Mouse (Mus musculus): ENCODE measurements around the gene Lpcat2b. TPM values are rescaled to one million over a fixed set of nuclear protein-coding genes. Genes with fewer than 3 reads are reported as not detected.

The Lpcat2b gene
- total and polyA plus RNA-seq, 2 experiments: not detected

GRCm38 (mm10) chr5:107403011-107403946, 28.1 kb upstream of the Lpcat2b start:
- TF ChIP-seq POLR2A (IDR thresholded peaks at IDR 0.05; ENCODE audit: extremely low read depth, insufficient read depth, low read length): no peak
- no peak for TF ChIP-seq CTCF (IDR thresholded peaks at IDR 0.05; ENCODE audit: low read depth, low read length)
- Histone ChIP-seq H3K36me3 (ENCODE audit: control insufficient read depth, insufficient read depth, low read length) (no peaks in the 10 kb centered on the region), H3K4me3 (ENCODE audit: insufficient read depth, low read depth, low read length) (peak overlapping the region; percentile 49), H3K27me3 (ENCODE audit: control insufficient read depth, insufficient read depth, low read length) (peaks cover 11% of the 10 kb centered on the region), H3K4me1 (ENCODE audit: control insufficient read depth, insufficient read depth, low read length) (no peaks in the 10 kb centered on the region), H3K79me2 (ENCODE audit: control insufficient read depth, insufficient read depth, low read length) (no peaks in the 10 kb centered on the region), H3K9ac (ENCODE audit: low read depth, low read length) (peak overlapping the region; percentile 32; the same call in 1 of the 2 replicates), H3K27ac (replicated peaks; ENCODE audit: insufficient read depth, low read depth, low read length) (no peak overlapping the region)
- WGBS: 2% methylated on average over 80 of the region's 80 CpGs
- DNase-seq (ENCODE audit: extremely low read depth, low read depth, low spot score): no peak

DNA sequence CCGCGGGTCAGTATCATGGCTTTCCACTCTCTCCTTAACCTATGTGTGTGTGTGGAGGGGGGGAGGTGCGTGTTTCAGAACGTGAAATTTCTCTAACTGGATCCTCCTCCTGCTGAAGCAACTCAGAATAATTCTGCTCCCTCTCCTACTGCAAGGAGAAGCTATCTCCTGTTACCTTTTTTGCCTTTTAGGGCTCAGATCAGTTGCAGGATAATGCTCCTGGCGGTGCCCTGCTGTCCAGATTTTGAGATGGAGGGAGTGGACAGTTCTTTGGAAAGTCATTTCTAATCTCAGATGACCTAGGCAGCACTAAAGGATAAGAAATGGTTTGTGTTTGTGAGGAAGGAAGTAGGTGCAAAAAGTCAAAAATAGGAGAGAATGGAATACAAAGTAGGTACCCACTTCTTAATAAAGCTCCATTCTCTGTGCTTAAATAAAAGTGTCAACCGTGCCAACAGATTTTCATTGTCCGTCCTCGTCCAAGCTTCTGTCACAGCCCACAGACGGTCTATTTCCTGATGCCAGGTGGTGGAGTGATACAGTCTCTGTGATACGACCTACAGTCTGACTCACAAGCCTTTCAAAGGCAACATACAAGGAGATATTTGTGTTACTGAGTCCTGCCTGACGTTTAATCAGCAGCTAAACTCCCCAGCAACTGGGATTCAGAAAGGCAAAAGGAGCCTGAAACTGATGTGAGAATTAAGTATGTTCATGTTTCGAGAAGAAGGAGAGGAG, 27.2 kb upstream of the Lpcat2b start:
- Histone ChIP-seq H3K9ac (ENCODE audit: low read depth, low read length) (no peak overlapping the region; the same call in 1 of the 2 replicates), H3K79me2 (ENCODE audit: control insufficient read depth, insufficient read depth, low read length) (no peaks in the 10 kb centered on the region), H3K4me1 (ENCODE audit: control insufficient read depth, insufficient read depth, low read length) (no peaks in the 10 kb centered on the region), H3K36me3 (ENCODE audit: control insufficient read depth, insufficient read depth, low read length) (no peaks in the 10 kb centered on the region), H3K27ac (replicated peaks; ENCODE audit: insufficient read depth, low read depth, low read length) (no peak overlapping the region), H3K4me3 (ENCODE audit: insufficient read depth, low read depth, low read length) (peak overlapping the region; percentile 49; the same call in 1 of the 2 replicates), H3K27me3 (ENCODE audit: control insufficient read depth, insufficient read depth, low read length) (peaks cover 11% of the 10 kb centered on the region)
- WGBS: 47% methylated on average over 12 of the region's 12 CpGs
- TF ChIP-seq CTCF (IDR thresholded peaks at IDR 0.05; ENCODE audit: low read depth, low read length) (no peak), POLR2A (IDR thresholded peaks at IDR 0.05; ENCODE audit: extremely low read depth, insufficient read depth, low read length) (no peak)
- no peak for DNase-seq (ENCODE audit: extremely low read depth, low read depth, low spot score)

- Histone ChIP-seq H3K36me3 (ENCODE audit: control insufficient read depth, insufficient read depth, low read length) (no peaks in the 10 kb centered on the region), H3K27me3 (ENCODE audit: control insufficient read depth, insufficient read depth, low read length) (peaks cover 11% of the 10 kb centered on the region), H3K27ac (replicated peaks; ENCODE audit: insufficient read depth, low read depth, low read length) (no peak overlapping the region), H3K79me2 (ENCODE audit: control insufficient read depth, insufficient read depth, low read length) (no peaks in the 10 kb centered on the region), H3K9ac (ENCODE audit: low read depth, low read length) (no peak overlapping the region), H3K4me3 (ENCODE audit: insufficient read depth, low read depth, low read length) (no peak overlapping the region), H3K4me1 (ENCODE audit: control insufficient read depth, insufficient read depth, low read length) (no peaks in the 10 kb centered on the region; the same call in 1 of the 2 replicates)
- no peak for TF ChIP-seq POLR2A (IDR thresholded peaks at IDR 0.05; ENCODE audit: extremely low read depth, insufficient read depth, low read length)
- no peak for TF ChIP-seq CTCF (IDR thresholded peaks at IDR 0.05; ENCODE audit: low read depth, low read length)
- DNase-seq (ENCODE audit: extremely low read depth, low read depth, low spot score): no peak
- WGBS: 90% methylated on average over 4 of the region's 4 CpGs
Observed at GRCm38 (mm10) chr5:107405361-107405760, 26.0 kb upstream of the Lpcat2b start.

DNA sequence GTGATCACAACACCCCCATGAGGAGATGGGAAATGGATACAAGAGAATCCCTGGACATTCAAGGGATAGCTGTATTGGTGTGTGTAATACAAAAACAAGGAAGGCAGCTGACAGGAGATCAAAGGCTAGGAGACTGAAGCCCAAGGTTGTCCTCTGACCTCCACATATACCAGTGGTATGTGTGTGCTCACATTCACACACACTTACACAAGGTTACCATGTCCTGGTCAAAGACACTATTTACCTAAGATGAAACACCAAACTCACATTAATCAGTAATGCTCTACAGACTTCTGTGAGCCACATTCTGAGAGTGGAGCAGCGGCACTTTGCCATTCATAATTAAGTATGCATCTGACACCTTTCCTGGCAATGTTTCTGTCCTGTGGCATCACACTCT, 21.0 kb upstream of the Lpcat2b start:
- H3K79me2 ChIP-seq (ENCODE audit: control insufficient read depth, insufficient read depth, low read length): no peaks in the 10 kb centered on the region
- H3K9ac ChIP-seq (ENCODE audit: low read depth, low read length): no peak overlapping the region
- no peak overlapping the region for H3K4me3 ChIP-seq (ENCODE audit: insufficient read depth, low read depth, low read length)
- no peak overlapping the region for H3K27ac ChIP-seq (replicated peaks; ENCODE audit: insufficient read depth, low read depth, low read length)
- 62% methylated on average over 1 of the region's 1 CpGs for WGBS
- TF ChIP-seq POLR2A (IDR thresholded peaks at IDR 0.05; ENCODE audit: extremely low read depth, insufficient read depth, low read length): no peak
- TF ChIP-seq CTCF (IDR thresholded peaks at IDR 0.05; ENCODE audit: low read depth, low read length): no peak
- no peaks in the 10 kb centered on the region for H3K27me3 ChIP-seq (ENCODE audit: control insufficient read depth, insufficient read depth, low read length)
- DNase-seq (ENCODE audit: extremely low read depth, low read depth, low spot score): peak; percentile 2
- H3K36me3 ChIP-seq (ENCODE audit: control insufficient read depth, insufficient read depth, low read length): no peaks in the 10 kb centered on the region
- H3K4me1 ChIP-seq (ENCODE audit: control insufficient read depth, insufficient read depth, low read length): no peaks in the 10 kb centered on the region; the same call in none of the 2 replicates

- no peaks in the 10 kb centered on the region for H3K27me3 ChIP-seq (ENCODE audit: control insufficient read depth, insufficient read depth, low read length)
- TF ChIP-seq CTCF (IDR thresholded peaks at IDR 0.05; ENCODE audit: low read depth, low read length) (no peak), POLR2A (IDR thresholded peaks at IDR 0.05; ENCODE audit: extremely low read depth, insufficient read depth, low read length) (no peak)
- 86% methylated on average over 4 of the region's 4 CpGs for WGBS
- H3K79me2 ChIP-seq (ENCODE audit: control insufficient read depth, insufficient read depth, low read length): no peaks in the 10 kb centered on the region
- H3K9ac ChIP-seq (ENCODE audit: low read depth, low read length): no peak overlapping the region
- H3K4me1 ChIP-seq (ENCODE audit: control insufficient read depth, insufficient read depth, low read length): no peaks in the 10 kb centered on the region; the same call in none of the 2 replicates
- no peak for DNase-seq (ENCODE audit: extremely low read depth, low read depth, low spot score)
- no peak overlapping the region for H3K27ac ChIP-seq (replicated peaks; ENCODE audit: insufficient read depth, low read depth, low read length)
- no peak overlapping the region for H3K4me3 ChIP-seq (ENCODE audit: insufficient read depth, low read depth, low read length)
- H3K36me3 ChIP-seq (ENCODE audit: control insufficient read depth, insufficient read depth, low read length): no peaks in the 10 kb centered on the region
Observed at GRCm38 (mm10) chr5:107411326-107411725, 20.0 kb upstream of the Lpcat2b start.

All from liver, adult 2 months (tissue).